Mouse (Mus musculus): ENCODE results near the gene Pam.

The Pam gene

DNA sequence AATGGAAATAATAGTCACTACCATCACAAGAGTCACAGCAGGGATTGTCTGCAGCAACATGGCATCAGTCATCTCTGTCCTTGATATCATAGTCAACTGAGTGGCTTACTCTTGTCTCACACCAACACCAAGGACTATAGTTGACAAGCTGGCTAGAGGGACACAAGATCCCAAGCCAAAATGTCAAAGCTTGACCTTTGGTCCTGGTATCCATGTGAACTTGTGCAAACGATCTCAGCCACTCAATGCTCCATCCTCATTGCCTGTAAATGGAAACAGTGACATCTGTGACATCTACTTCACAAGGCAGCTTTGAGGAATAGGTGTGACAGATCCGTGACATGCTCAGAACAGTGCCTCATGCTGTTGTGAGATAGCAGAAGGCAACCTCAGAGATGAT is 15.0 kb downstream of the Pam start:
- no peak for DNase-seq (ENCODE audit: low spot score in 2 of 2)

DNA sequence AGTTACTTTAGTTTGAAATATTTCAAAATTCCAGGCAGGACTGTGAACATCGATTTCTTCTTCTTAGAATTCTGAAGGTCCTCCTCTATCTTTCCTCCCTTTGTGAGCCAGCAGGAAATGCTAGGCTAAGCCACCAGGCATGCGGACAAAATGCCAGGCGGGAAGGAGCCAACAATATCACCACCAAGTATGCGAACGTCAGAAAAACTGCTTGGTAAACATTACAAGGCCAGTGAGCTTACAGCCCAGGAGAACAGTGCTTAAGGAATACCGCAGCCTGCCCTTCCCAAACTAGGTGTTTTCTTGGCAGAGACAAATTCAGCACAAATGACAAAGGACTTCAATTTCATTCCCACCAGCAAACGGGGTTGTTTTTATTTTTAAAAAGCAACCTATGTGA is 15.8 kb downstream of the Pam start:
- DNase-seq (ENCODE audit: low spot score in 2 of 2), result no peak

DNA sequence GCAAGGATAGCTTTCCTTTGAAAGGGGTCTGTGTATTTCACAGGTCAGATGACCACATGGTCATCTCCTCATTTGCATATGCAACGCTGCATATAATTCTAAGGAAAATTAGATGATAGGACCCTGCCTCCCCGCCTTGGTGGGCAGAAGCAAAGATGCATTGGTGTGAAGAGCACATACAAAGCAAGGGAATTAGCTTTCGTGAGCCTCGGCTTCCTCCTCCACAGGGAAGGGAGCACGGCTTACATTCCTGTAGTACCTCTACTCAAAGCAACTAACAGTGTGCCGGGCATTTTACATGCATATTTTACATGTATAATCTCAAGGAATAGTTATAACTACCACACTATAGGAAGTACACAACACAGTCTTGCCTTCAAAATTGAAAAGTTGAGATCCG is 16.7 kb downstream of the Pam start:
- DNase-seq (ENCODE audit: low spot score in 2 of 2), result no peak

DNA sequence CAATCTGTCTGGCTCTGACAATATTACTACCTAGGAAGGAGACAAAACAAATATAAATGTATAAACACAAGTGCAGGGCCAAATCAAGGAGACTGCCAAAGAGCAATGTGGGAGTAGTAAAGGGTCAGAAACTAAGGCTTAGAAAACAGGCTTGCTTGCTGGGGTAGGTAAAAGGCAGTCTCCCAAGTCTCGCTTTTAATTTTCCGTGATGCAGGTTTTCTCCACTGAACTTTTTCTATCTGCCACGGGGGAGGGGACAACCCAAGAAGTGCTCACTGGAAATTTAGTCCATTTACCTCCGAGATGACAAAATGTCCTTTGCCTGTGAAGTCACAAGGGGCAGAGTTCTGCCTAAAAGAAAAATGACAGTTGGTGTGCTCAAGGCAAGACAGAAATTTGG is 21.6 kb downstream of the Pam start:
- DNase-seq (ENCODE audit: low spot score in 2 of 2), result no peak

DNA sequence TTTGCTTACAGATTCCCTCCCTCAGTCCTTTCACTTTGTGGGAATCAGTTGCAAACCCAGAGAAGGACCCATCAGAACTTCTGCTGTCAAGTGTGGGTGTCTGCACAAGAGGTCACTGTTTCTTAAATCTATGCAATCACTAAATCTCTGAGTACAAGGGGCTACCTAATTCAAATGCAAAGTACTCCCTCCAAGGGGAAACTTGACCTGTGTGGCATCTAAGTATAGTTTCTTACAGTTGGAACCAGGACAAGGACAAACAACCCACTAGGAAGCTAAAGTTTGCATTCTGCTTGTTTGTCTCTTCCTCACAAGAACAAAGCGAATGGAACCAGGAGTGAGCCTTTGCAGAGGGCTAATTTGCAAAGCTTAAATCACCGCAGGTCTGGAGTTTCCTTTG is 22.3 kb downstream of the Pam start:
- DNase-seq (ENCODE audit: low spot score in 2 of 2), result no peak

DNA sequence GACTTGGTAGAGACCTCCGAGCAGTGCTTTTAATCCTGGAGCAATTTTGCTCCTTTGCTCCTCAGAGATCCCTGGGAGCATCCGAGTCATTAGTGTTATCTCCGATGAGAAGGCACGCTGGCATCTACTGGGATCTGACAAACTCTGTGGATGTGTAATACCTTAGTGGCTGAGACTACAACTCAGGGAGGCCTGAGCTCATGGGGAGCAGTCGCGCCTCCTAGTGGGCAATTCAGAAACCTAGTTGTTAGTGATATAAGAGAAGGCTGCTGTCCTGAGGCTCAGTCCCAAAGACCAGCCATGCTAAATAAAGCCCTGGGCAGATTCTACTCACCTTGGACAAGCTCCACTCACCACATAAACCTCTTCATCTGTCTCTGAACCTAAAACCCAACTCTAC is 23.4 kb downstream of the Pam start:
- no peak for DNase-seq (ENCODE audit: low spot score in 2 of 2)

DNA sequence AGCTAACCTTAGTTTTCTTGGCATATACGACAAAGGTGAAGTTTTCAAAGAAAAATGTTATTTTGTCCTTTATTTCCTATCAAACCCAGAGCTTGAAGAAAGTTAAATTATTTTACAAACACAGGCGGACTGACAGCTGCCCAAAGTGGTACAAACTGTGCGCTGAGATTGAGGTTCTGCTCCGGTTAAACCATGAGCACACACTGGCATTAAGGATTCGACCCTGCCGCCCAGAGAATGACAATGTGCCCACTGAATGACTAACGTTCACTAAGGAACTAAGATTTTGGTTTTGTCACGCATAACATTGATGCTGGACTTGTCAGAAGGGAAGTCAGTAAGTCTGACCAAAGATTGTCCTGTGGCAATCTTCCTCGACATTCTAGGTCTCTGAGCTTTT is 24.0 kb downstream of the Pam start:
- no peak for DNase-seq (ENCODE audit: low spot score in 2 of 2)

DNA sequence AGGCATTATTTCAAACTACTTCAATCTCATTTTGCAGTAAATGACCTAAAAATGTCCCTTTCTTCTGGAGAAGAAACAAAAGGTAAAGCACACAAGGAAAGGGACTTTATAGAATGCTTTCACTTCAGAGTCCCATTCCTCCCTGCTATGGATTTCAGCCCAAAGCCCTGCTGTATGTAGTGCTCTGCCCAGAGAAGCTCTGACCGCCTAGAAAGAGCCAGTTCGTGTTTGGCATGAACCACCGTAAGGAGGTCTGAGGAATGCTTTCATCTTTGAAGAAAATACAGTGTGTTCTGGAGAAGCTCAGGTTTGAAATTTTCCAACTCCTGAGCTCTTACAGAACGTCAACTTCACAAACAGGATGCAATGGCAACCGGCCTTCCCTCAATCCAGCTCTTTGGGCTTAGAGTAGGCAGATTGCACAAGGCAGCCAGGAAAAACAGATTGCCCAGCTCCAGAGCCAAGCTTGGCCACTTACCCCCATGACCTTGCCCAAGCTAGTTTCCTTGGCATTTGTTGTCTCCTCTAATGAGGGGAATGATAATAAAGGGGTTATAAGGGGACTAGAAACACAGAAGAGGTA is 24.6 kb downstream of the Pam start:
- DNase-seq (ENCODE audit: low spot score in 2 of 2), result no peak

DNA sequence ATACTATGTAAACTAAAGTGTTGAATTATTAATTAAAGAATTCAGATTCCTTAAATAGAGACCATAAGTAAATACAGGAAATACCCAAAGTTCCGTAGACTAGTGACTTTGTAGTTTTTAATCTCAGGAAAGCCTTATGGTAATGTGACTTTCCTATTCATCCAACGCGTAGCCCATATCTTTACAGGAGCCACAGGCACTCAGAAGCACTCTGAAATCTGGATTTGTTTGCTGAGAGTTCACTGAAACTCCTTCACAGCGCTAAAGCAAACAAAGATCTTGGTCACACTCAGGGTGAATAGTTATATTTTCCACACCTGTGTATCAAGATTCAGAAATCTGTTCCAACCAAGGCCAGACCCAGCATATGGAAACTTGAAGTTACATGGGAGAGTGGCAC is 27.3 kb downstream of the Pam start:
- no peak for DNase-seq (ENCODE audit: low spot score in 2 of 2)

DNA sequence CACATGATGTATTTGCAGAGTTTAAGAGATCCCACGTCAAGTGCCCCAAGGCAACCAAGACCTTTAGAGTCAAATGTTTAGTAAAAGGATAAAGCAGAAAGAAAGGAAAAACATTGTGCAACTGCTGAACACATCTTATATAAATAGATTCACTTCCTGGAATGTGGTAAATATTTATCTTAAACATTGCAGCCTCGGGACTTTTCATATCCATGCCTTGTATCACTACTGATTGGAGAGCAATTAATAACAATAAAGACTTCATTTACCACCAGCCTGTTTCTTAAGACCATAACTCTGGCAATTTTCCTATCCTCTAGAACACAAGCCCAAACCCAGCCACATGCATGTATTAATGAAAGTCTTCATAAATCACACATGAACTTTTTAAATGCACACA is 33.4 kb downstream of the Pam start:
- no peak for DNase-seq (ENCODE audit: low spot score in 2 of 2)

DNA sequence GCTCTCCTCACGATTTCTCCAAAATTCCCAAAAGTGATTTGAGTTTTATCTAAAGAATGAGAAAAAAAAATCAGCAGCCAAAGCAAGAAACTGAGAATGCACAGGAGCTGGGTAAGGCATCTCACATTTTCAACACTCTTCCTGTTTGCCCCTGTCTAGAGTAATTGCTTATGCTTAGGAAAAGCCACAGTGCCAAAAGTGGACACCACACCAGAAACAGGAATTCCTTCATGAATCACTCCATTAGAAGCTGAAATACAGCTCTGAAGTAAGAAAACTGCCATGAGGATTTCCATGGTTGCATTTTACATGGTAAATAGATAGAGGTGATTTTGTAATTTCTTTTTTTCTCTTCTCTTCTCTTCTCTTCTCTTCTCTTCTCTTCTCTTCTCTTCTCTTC is 36.0 kb downstream of the Pam start:
- DNase-seq (ENCODE audit: low spot score in 2 of 2), result no peak

DNA sequence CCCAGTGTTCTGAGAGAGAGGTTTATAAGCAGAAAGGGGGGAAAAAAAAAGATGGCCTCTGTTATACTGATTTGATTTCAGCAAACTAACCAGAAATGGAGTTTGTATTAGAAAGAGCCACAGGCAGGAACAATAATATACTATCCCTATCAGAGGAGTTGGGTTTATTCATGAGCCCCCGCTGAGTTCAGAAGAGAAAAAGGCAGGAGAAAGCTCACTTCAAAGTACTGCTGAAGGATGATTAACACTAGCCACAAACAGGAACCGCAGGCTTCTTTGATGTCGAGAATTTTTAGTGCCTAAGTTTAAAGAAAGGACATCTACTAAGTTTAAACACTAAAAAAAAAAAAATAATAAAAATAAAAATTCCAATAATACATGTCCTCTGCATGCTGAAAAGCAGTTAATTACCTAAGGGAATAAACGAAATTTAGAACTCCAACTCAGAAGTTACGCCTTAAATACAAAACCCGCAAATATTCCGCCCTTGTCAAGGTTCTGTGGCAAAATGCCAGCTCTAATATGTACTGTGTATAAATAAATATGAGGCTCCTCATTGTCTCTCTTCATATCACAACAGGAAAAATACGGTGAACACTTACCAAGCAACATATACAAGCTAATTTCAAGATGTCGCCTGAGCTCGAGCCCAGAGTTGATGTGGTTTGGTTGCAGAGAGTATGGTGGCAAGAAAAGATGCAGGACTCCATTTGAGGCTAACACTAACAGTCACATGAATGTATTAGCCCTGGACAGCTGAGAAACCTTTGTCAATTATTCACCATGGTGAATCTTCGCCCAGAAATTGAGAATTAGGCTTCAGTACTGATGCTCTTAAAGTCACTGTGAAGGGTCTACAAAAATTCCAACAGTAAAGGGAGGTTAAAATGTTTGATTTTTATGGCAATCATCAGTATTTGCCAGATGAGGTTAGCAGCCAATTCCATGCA is 38.2 kb downstream of the Pam start:
- no peak for DNase-seq (ENCODE audit: low spot score in 2 of 2)

DNA sequence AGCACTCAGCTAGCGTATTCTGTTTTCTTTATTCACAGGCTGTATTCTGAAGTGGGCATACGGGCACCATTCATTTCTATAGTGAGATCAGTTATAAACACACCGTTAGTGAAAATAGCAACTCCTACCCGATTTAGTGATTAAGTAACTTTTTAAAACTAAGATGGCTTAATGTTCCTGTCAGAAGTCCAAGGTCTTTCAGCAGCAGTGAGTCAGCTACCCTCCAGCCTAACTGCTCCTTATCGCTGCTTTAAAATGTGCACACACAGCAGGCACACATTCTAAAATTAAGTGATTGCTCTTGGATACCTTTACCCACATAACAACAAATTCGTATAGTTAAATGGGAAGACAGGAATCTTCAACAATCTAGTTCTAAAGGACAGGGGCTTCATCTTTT is 39.2 kb downstream of the Pam start:
- DNase-seq (ENCODE audit: low spot score in 2 of 2), result no peak

DNA sequence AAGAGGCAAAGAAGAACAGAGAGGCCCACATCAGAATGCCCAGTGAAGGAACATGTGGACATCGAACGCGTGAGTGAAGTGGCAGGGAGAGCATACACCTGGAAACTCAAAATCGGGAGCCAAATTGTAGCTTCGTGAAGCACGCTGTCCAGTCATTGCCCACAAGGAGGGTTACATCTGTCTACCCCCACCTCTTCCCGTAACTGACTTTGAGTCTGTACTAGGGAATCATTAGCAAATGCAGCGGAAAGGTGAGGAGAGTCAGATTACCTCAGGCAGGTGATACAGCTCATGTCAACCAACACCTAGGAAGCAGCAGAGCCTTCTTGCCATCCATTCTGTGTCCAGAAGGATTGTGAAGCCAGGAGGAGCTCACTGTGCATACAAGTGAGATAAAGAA is 39.9 kb downstream of the Pam start:
- no peak for DNase-seq (ENCODE audit: low spot score in 2 of 2)

DNA sequence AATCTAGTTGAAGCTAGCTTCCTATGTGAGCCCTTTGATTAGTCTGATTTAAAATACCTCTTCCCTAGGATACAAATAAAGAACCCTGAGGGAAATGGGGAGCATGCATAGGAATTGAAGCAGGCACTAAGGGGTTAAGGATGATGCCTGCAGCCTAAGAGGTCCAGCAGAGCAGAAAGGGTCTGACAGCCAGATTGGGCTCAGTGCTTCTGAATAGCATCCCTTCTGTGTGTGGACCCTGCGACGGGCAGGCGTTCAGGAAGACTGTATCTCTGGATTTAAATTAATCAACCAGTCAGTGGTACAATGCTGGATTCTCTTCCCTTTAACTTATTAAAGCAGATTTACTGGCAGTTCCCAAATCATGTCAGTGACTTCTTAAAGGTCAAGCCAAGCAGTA is 41.5 kb downstream of the Pam start:
- no peak for DNase-seq (ENCODE audit: low spot score in 2 of 2)

DNA sequence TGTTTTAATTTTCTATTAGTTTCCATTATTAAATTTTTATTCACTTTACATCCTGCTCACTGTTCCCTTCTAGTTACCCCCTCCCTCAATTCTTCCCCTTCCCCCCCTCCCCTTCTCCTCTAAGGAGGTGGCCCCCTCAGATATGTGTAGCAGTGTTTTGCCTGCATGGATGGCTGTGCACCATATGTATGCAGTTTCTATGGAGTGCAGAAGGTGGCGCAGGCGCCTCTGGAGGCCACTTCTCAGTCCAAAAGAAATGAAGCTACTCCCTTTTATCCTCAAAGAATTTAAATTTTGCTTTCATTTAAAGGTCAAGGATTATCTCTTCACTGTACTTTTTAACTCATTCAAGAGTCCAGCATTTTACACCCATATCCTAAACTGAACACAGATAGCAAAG is 42.0 kb downstream of the Pam start:
- DNase-seq (ENCODE audit: low spot score in 2 of 2), result no peak

DNA sequence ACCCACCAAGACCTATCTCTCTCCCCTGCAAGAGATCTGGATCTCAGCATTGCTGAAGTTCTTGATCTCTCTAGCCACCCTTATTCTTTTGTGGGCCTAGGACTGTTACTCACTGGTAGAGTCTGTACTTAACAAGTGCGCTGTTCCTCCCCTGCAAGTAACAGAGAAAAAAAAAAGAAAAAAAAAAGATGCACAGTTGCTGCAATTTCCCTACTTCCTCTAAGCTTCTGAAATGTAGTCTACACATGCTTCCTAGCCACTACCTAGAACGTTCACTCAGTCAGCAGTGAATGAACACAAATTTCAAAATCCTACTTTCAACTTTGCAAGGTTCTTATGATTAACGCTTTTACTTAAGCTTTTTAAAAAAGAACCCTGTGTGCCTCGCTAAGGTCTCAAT is 42.7 kb downstream of the Pam start:
- no peak for DNase-seq (ENCODE audit: low spot score in 2 of 2)

DNA sequence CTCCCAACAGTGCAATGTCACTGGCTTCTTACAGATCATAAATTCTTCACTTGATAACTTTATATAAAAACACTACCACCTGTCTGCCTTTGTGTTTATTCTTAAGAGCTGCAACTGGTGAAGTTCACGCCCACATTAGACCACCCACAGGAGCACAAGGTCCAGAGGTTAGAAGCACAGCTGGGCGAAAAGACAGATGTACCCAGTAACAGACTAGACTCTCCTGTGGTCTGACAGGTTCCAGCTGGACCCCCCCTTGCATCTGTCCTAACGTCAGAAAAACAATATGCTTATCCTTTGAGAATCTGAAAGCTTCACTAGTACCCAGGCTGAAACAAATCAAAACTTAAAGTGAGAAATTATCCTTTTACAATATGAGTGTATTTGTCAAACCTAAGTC is 44.4 kb downstream of the Pam start:
- no peak for DNase-seq (ENCODE audit: low spot score in 2 of 2)

DNA sequence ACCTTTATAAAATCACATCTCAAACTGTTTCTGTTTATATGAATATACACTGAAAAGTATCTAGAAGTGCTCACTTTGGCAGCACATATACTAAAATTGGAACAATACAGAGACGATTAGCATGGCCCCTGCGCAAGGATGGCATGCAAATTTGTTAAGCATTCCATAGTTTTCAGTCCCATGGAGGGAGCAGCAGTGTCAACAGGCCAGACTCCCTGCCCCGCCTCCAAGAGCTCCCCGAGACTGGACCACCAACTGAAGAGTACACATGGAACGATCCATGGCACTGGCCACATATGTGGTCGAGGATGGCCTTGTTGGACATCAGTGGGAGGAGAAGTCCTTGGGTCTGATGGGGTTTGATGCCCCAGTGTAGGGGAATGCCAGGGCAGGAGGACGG is 45.7 kb downstream of the Pam start:
- DNase-seq (ENCODE audit: low spot score in 2 of 2), result no peak

DNA sequence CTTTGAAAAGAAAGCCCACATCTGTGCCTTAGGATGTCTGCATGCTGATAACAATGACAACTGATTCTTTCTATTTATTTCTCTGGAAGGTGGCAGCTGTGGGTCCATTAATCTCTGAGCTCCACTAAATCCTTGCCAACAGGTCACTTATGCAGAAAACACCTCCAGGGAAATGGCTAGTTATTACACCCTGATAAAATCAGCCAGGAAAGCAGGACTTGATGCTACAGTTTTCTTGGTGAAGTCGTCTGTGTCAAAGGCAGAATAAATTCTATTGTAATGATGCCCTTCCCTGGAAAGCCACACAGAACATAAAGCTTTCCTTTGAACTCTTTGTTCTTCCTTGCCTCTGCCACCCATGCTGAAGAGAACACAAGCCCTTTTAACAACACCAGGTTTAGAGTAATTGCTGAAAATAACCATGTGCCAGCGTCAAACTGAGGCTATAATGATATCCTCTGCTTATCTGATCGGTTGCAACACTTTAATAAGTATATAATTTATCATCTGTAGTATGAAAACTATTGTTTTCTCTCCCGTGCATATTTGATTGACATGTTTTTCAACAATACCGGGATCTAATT is 47.1 kb downstream of the Pam start:
- no peak for DNase-seq (ENCODE audit: low spot score in 2 of 2)

DNA sequence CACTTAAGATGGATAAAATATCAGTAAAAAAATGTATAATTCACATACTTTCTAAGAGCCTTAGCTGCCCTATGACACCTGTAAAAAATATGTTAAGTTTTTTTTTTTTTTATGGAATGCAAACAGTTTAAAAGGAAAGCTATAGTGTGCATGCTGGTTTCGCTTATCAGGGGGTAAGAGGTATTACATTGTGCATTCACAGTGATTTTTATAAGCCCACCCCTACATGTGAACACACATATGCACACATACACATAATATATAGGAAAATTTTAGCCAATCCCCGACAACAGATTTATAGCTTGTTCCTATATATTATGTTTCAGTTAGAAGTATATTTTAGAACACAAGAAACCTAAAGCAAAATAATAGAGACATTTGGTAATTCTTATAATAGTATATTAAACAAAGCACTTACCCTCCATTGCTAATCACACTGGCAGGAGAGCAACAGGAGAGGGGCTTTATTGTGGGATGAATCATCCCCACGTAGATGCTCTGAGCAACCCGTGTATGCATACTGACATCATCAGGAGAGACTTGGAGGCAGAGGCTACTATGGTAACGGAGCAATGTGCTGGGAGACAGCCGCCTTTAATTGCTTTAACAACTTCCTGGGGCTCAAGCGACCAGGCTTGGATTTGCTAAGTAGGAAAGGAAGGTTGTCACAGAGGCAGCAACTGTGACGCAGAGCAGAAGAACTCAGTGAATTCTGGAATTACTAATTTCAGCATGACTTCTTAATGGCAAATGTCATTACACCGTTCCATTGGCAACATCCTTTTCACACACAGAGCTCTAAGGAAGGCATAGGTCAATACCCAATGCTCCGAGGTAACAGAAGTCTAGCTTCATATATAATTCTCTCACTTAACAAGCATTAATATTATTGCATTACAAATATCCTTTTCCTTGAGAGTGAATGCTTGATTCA is 47.9 kb downstream of the Pam start:
- no peak for DNase-seq (ENCODE audit: low spot score in 2 of 2)

DNA sequence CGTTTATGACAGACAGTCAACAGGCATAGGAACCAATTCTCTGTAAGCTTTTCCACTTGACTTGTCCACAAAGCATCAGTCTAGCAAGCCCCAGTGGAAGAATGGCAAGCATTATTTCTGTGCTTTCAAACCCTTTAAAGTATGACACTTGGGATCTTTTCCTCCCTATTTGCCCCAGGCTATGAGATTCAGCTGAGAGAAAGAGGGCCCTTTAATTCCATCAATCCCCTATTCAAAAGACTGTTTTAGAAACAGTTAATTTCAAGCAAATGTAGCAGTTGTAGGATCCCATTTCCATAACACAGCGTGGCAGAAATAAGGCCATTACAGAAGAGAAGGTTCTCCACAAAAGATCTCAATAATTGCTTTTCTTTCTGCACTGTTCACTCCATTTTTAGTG is 53.0 kb downstream of the Pam start:
- no peak for DNase-seq (ENCODE audit: low spot score in 2 of 2)

All from urinary bladder, adult 18-20 months (tissue).